Mouse (Mus musculus) left cerebral cortex, postnatal 25 days (tissue): ENCODE measurements at regions not wholly inside any gene's neighbourhood (a gene's known extent, or its start where the extent isn't known, plus 50 kb on each side); places are given as distances from the start of the nearest gene placed in this dataset.

Experiments used
- DNase-seq, 2 experiments: peaks; one replicate each; pipeline ENCODE4 v3.0.0; 2022; ENCODE audit warnings: low spot score in 2 of 2, mixed read lengths in 1 of 2
- intact Hi-C: fragments of 180-260 bp; cut with DNase I; formaldehyde crosslinking; loops from one replicate; pipeline ENCODE4 v1.15.1; 2025

GRCm38 (mm10) chr16:22750725-22751287, 60.6 kb downstream of the Crygs start:
- DNase-seq, result peak in 1 of 2 experiments; percentile 62
- intact Hi-C loops, result no loop called here

DNA sequence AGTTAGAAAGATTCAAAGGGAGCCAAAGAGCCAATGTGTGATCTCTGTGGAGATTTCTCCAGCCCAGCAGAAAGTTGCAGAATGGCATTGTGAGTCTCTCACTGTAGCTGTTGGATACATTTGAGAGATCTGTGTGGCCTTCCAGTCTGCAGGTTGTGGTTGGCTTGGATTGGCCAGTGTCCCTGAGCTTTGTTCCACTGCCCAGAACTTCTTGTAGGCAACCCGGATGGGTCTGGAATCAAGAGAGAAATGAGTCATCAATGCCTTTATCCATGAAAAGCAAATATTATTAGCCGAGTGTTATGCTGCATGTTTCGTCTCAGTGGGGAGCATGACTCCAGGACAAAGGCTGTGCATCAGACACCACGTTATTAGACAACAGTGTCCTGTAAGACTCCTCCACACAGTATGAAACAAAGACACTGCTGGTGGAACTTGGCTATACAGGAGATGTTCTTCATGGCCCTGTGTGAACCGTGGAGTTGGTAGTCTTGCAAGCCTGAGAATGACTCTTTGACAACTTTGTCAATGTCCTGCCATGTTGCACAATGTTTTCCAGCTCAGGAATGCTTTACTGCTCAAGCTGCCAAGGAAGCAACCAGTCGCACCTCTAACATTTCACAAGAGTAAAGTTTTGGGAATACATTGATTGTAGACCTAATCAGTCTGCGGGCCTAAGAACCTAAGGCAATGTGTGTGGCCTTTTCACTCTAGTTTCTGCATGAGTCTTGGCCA, 67.1 kb downstream of the Crygs start:
- intact Hi-C loops, result no loop called here

DNA sequence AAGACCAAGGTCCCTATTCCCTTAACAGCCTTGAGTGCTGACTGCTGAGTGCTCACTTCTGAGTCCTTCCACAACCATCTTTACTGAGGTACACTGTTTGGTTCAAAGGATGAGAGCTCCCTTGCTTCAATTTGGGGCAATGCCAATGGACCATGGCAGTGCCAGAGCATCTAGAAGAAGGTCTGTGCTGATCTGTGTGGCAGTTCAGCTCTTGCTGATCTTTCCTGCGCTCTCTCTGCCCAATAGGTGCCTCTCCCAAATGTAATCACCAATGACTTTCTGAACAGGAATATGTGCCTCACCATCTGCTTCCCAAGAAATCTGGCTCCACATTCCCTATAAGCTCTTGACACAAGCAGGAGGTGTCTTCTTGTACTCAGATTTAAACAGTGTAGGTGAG, 67.9 kb downstream of the Crygs start:
- intact Hi-C loops, result no loop called here
- DNase-seq, result peak in 1 of 2 experiments; percentile 50

More for the DNA sequence above, 67.1 kb downstream of the Crygs start:
- no peak for DNase-seq

- intact Hi-C loops, result no loop called here
- DNase-seq, result no peak
Observed at GRCm38 (mm10) chr16:22741496-22741895, 69.9 kb downstream of the Crygs start.

DNA sequence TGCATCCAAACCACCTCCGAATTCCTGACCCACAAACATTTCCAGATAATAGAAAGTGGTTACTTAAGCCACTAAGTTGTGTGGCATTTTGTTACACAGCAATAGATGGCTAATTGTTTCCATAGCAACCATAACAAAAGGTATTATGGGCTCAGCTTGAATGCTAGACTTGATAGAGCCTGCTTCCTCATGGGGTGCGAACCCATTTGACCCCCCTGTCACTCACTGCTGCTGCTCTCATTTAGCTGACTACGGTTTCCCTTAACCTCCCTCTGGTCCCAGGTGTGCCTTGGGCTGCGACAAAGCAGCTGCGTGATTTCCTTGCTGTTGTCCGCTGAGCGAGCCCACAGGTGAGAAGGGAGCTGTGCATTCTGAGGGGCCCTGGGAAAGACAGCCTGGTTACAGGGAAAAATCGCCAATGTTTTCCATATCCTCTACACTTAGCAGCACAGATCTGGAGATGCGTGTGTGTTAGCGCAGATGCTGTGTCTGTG, 76.8 kb downstream of the Crygs start:
- DNase-seq, result no peak
- intact Hi-C loops, result no loop called here

GRCm38 (mm10) chr16:22733772-22734528, 76.9 kb upstream of the Dgkg start:
- peak in 1 of 2 experiments; percentile 12 for DNase-seq
- intact Hi-C loops, result no loop called here

DNA sequence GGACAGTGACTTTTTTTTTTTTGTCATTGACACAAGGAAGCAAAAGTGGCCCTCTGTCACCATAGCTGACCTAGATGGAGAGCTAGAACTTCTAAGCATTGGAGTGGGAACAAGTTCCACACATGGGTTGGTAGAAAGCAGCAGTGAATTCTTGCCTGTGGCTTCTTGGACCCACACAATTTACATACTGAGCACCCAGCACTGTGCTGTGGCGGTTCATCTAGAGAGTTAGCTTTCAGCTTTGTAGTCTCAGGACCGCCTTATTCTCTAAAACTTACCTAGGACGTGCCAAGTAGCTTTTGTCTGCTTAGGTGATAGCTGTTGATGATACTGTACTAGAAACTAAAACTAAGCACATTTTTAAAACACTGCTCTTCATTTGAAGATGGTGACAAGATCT, 72.1 kb upstream of the Dgkg start:
- DNase-seq, result no peak
- intact Hi-C loops, result no loop called here

GRCm38 (mm10) chr16:22725261-22725660, 68.2 kb upstream of the Dgkg start:
- intact Hi-C loops, result no loop called here
- peak in 1 of 2 experiments; percentile 40 for DNase-seq

GRCm38 (mm10) chr16:22723333-22723732, 66.3 kb upstream of the Dgkg start:
- DNase-seq, result no peak
- intact Hi-C loops, result no loop called here

GRCm38 (mm10) chr16:22719791-22720190, 62.8 kb upstream of the Dgkg start:
- intact Hi-C loops, result no loop called here
- peak in 1 of 2 experiments; percentile 26 for DNase-seq

DNA sequence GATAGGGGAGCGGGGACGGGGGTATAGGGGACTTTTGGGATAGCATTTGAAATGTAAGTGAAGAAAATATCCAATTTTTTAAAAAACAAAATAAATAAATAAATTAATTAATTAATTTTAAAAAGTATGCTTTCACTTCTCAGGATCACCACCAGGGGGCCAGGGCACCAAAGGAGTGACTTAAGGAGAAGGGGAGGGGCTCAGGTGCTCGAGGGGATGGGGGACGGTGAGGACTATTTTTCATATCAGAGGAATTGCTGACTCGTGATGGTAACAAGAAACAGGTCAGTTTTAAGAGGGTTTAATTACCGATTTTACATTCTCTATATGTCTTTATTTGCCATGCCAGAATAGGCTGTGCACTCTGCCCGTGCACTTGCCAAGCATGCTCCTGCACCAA, 62.3 kb upstream of the Dgkg start:
- DNase-seq, result no peak
- intact Hi-C loops, result no loop called here

DNA sequence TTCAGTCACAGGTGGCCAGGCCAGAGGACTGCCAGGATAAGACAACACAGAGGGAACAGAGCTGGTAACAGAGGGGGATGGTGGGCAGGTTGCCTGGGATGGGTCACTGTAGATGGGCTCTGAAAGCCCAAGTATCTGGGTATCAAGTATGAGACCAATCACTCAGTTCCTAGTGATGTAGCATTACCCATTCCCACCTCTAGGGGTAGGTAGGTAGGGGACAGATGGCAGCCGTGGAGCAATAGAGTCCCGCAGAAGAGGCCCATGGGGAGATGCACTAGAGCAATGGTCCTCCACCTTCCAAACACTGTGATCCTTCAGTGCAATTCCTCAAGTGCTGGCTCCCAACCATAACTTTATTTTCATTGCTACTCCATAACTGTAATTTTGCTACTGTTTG, 60.4 kb upstream of the Dgkg start:
- no peak for DNase-seq
- intact Hi-C loops, result no loop called here

DNA sequence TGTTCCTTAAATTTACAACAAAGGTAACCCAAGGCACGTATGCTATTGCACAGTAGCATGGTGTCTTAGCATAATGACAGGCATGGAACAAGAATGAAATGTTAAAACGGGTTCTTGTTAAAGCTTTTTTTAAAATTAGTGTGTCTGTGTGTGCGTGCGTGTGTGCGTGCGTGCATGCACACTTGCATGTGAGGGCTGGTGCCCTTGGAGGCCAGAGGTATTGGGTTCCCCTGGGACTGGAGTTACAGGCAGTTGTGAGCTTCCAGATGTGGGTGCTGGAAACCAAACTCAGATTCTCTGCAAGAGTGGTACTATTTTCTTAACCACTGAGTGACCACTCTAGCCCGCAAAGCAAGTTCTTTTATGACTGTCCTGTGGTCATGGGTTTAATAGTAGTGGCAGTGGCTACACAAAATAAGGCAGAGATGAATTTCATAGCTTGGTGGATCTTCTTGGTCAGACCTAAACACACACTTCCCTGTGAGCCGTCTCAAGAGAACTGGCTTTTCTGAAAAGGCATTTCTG, 59.3 kb upstream of the Dgkg start:
- intact Hi-C loops, result no loop called here
- no peak for DNase-seq

DNA sequence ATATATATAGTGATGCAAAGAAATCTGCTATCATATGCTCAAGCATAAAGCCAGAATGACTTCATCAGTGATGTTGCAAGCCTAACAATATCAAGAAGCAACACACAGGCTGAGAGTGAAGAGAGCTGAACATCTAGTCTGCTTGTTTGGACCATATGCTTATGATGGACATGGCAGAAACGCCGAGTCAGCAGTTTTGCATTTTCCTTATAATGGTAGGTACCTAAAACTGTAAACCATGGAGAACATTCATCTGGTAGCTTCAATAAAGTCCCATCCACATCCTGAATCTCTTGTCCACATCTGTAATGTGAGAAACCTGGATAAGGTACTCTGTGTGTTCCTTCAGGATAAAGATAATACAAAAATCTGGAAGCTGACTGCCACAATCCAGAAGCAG, 57.3 kb upstream of the Dgkg start:
- DNase-seq, result no peak
- intact Hi-C loops, result no loop called here

- no peak for DNase-seq
- intact Hi-C loops, result no loop called here
Observed at GRCm38 (mm10) chr16:22708768-22709167, 51.7 kb upstream of the Dgkg start.
